Mouse (Mus musculus): ENCODE data around the gene Dnajb1. TPM values are rescaled to one million over a fixed set of nuclear protein-coding genes. Genes with fewer than 3 reads are reported as not detected.
A peak's percentile ranks its signal among the peaks of the same experiment; 100 is the strongest.
"Not testable (repeated sequence)": the region's sequence is repeated elsewhere in the genome, so short reads cannot be mapped to it uniquely, and the experiment has no call there.

Dnajb1 gene
- total RNA-seq, 4 experiments from 2014 or later, result 3.6 to 7.9 (median 3.8) TPM

DNA sequence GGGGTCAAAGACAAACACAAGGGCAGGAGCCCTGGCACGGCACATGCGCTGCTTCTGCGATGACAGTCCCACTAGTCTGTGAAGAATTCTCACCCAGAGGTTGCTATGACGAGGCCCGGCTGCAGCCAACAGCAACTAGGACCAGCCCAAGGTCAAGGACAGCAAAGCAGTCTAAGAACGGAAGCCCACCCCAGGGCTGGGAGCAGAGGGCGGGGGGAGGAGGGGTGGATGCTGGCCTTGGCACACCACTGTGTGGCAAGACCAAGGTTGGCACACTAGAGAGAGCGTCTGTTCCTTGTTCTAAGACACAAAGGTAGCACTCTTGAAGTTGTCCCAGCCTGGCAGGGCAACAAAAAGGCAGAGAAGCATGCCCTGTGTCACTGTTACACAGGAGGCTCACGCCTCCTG, 30.6 kb upstream of the Dnajb1 start:
- DNase-seq (ENCODE audit: low spot score in 2 of 2), result no peak

DNA sequence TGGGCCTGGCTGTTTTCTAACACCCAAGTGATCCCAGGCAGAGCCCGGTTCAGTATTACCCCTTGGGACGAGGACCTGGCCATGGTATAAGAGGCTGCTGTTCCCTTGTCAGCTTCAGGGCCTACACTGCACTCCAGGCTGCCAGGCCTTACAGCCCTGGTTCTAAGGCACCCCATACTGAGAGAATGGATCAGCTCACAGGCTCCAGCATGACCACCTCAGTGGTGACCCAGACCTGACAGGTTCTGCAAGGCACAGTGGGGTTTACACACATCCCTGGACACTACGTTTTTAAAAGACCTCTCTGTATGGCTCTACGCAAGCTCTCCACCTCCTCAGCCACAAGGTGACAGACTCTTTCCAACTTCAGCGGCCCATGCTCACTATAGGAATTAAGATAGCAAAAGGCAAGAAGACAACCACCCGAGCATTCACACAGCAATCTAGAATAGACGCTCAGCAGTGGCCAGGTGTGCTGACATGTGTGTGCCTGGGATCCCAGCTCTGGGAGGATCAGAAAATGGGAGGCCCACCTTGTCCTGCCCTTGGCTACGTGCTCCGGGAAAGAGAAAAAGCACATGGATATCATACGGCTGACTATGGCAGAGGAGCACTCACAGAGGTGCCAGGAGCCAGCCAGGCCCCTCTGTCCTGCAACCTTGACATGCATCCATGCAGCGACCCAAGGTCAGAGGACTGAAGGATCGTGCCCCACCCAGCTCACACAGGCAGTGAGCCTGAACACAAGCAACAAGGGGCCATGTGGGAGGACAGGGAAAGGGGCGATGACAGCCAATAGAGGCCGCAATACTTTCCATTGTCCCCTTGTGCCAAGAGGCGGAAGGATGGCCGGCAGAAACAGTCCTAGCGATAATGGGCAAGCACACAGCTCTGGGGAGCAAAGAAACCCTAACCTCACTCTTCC, 29.6 kb upstream of the Dnajb1 start:
- no peak for DNase-seq (ENCODE audit: low spot score in 2 of 2)

DNA sequence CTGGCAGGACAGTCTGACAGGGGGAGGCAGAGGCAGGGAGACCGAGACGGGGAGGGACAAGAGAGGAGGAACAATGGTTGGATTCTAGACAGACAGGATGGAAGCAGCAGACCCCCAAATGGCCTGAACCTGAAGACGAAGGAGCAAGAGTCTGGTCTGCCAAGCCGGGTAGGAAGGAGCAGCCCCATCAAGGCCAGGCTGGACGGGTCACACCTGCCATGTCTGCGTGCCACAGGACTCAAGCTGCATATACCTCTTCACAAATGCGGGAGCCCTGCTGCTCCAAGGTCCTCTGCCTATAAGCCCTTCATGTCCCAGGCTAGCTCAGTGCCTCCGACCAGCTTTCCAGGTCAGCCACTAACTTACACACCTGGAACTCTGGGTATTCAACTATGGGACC, 28.3 kb upstream of the Dnajb1 start:
- DNase-seq (ENCODE audit: low spot score in 2 of 2), result no peak

DNA sequence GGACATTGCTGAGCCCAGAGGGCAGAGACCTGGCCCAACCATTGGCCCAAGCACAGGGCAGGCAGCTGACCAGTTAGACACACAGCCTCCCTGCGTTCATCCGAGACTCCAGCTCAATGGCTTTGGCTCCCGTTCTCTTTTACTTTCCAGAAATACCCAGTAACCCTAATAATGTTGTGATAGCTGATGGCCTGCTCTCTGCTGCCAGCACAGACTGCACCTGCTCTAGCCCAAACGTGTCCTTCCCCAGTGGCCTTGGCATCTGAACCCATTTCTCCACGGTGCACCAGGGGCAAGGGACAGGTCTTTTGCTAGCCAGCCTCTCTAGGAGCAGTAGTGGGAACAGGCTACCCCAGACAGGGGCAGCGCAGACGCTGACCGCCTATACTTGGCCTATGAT, 27.2 kb upstream of the Dnajb1 start:
- DNase-seq (ENCODE audit: low spot score in 2 of 2), result peak in 1 of 2 experiments; percentile 58

DNA sequence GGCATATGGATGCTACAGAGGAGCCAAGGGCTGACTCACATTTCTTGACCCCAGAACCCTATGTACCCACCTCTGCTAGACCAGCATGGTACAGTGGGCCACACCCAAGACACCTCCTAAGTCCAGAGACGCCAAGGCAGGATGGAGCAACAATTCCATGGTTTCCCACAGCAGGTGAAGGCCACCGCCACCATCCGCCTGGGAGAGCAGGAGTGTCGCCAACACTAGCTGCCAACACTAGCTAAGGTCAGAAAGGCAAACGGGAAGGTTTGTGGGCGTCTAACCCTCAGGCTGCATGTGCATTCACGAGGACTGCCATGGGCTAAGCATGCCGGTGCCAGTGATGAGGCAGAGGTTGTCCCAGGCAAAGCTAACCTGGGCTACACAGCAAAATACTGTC, 25.8 kb upstream of the Dnajb1 start:
- DNase-seq (ENCODE audit: low spot score in 2 of 2), result no peak

DNA sequence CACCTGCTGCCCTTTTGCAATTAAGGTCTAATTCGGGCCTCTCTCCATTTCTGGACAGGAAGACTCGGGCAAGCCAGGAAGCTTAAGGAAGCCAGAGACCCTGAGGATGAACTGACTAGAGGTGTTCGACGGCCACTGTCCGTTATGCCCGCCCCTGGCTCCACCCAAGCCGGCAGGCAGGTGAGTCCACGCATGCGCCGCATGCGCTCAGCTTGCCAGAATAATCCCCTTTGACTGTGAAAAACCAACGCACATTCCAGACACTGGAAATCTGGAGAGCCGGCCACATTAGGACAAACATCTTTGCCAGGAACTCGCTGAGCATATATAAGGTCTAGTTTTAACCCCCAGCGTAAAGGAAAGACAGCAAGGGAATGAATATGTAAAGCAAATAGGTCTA, 24.8 kb upstream of the Dnajb1 start:
- DNase-seq (ENCODE audit: low spot score in 2 of 2), result no peak

DNA sequence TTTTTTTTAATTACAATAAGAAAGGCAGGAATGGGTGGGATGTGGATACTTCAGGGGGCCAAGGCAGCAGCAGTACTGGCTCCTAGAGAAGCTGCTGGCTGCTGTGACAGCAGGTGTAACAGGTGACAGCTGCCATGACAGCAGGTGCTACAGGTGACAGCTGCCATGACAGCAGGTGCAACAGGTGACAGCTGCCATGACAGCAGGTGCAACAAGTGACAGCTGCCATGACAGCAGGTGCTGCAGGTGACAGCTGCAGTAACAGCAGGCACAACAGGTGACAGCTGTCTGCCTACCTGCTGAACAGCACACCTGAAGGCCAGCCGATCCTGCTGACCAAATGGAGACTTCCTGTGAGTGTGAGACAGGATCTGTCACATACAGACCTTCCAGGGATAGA, 23.2 kb upstream of the Dnajb1 start:
- no peak for DNase-seq (ENCODE audit: low spot score in 2 of 2)

DNA sequence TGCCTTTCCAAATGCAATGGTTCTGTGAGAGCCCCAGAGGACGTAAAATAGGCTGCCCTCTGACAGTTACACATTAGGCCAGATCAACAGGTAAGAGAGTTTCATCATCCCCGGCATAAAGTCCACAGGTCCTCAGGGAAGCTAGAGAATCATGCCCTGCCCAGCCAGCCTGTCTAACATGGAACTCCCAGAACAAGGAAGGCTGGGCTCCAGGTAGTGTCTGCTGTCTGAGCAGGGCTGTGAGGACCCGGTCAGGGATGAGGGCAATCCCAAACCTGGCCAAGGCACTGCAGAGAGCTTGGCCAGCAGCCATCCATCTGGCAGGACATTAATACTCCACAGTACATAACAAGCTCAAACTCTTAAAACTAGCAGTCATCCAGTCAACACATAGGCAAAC, 22.7 kb upstream of the Dnajb1 start:
- DNase-seq (ENCODE audit: low spot score in 2 of 2), result no peak

DNA sequence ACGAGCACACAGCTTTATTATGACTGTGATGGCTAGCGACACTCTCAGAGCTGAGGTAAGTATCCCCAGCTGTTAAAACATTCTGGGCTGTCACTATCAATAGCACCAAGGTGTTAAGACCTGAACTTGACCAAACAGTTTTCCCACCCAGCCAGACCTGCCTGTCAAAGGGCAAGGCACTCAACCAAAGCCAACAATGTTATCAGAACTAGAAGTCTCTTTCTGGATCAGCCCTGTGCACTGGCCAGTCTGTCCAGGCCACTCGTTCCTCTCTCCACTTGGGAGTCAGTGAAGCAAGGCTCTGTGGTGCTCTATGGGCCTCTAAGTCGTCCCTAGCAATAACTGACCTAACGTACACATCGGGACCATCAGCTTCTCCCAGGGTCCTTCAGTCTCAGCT, 20.3 kb upstream of the Dnajb1 start:
- no peak for DNase-seq (ENCODE audit: low spot score in 2 of 2)

DNA sequence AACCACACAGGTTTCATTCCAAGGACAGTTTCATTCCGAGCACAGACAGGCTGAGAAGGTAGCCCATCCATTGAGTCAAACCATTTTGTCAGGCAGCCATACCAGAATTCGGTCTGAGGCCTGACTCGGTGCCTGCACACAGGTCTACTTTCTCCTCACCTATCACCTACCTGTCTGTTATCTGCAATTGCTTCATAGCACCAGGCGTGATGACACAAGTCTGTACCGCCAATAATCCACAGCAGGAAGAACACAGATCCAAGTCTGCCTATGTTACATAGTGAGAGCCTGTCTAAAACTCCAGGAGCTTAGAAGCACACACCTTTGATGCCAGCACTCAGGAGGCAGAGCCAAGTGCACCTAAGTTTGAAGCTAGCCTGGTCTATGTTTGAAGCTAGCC, 19.1 kb upstream of the Dnajb1 start:
- DNase-seq (ENCODE audit: low spot score in 2 of 2), result no peak

DNA sequence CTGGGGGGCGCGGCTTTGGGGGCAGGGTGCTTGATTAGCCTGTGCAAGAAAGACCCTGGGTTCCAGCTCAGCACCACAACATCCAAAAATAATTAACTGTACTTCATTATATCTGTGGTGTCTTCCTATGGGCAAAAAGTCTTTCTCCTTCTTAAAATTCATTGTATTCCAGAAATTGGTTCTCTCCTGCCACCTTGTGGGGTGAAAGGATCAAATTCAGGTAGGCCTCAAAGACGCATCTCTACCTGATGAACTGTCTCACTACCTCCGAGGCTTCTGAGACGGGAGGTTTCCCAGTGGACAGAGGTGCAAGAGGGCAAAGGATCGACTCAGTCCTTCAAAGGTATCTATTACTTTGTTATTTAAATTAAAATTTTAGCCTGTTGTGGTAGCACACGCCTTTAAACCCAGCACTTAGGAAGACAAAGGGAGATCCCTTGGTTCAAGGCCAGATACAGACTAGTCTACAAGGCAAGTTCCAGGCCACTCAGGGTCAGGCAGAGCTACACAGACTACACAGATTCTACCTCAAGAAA, 17.4 kb upstream of the Dnajb1 start:
- no peak for DNase-seq (ENCODE audit: low spot score in 2 of 2)

DNA sequence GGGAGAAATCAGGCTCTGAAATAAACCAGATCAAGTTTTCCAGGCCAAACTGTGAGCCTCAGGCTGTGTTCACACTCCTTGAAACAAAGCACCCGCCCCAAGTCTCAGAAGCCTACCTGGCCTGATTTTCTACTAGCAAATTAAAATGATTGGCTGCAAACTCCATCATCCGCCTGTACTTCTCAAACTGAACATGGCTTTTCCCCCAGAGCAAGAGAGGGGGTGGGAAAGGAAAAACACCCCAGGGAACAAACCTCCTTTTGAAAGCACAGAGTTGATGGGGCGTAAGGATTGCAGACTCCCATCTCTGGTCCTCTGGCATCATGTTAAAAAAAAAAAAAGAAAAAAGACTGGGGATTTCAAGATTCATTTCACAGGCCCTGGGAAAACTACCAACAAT, 15.3 kb upstream of the Dnajb1 start:
- DNase-seq (ENCODE audit: low spot score in 2 of 2), result no peak

DNA sequence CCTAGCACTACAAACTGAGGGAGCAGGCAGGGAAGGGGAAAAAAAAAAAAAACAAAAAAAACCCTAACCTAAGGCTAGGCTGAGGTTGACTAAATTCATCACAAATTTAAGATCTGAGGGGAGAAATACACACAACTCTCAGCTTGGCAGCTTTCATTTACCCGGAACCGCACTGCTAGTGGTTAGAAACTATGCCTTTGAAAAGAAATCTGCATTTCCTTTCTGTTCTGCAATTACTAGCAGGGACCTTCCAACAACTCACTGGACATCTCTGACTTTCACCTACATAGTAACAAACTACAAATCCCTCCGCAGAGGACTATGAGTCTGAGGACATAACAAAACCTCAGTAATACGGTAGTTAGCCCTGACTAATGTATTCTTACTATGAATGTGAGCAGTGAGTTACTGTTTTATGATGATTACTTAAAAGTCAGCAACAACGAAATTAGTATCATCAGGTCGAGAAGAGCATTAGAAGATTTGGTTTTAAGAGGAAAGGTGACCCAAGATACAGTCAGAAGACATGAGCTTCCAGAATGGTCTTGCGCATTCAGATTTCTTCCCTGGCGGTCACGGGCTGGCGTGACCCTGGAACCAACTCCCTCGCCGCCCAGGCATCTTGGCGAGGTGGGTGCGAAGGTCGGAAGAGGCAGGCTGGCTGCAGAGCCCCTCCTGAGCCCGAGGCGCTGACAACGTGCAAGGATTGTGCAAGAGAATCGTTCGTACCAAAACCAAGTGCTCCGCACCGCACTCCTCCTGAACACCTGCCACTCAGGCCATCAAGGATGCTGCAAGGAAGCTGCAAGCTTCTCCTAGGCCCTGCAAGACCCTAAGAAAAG, 14.4 kb upstream of the Dnajb1 start:
- DNase-seq (ENCODE audit: low spot score in 2 of 2), result no peak

DNA sequence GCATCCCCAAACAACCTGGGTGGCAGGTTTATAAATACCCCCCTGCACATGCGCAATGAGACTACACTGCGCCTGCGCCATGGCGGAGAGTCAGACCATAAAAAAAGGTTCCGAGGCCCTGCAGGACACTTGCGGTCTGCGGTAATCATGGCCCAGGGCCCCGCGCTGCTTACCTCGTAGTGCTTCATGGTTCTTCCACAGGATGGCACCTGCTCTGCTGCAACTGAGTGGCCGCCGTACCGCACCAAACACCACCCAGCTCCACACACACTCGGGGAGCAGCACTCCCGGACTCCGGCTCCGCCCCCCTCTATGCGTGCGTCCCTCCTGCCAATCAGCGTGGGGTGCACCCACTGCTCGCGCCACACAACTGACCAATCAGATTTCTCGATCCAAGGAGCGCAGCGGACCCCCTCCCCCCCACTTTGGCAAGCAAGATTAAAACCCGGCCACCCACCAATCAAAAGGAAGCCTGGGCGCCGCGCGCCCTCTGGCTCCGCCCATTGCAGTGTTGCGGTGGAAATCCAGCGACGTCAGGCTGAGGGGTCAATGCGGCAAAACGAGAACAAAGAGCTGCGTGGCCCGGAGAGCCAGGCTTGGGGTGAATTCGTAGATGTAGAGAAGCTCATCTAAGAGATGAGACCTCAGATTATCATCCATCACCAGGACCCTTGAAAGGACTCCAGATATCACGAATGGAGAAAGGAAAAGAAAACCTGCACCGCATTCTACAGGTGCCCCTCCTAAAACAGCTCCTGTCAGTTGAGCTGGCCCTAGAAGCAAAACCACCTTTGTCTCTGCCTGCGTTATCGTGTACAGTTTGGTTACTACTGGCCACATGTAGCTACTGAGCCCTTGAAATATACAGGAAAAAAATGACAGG, 13.6 kb upstream of the Dnajb1 start:
- DNase-seq (ENCODE audit: low spot score in 2 of 2), result peak; percentile 94 to 95

DNA sequence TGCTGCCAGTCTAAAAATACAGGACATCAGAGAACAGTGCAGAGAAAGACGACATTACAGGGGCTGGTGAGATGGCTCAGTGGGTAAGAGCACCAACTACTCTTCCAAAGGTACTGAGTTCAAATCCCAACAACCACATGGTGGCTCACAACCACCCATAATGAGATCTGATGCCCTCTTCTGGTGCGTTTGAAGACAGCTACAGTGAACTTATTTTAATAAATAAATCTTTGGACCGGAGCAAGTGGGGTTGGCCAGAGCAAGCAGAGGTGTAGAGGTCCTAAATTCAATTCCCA, 13.0 kb upstream of the Dnajb1 start:
- DNase-seq (ENCODE audit: low spot score in 2 of 2), result not testable (repeated sequence)

DNA sequence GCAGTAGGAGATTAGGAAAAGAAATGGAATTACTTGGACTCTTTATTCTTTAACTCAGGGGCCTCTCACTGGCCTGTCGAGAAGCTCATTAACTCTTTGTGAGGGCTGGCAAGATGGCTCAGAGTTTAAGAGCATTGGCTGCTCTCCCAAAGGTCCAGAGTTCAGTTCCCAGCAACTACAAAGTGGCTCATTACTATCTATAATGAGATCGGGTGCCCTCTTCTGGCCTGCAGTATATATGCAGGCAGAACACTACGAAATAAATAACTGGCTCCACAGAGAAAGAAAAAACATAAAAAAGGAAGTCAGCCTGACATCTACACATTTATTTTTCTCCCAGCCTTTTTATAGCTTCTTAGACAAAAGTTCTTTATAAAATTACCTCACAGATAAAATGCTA, 11.6 kb upstream of the Dnajb1 start:
- no peak for DNase-seq (ENCODE audit: low spot score in 2 of 2)

DNA sequence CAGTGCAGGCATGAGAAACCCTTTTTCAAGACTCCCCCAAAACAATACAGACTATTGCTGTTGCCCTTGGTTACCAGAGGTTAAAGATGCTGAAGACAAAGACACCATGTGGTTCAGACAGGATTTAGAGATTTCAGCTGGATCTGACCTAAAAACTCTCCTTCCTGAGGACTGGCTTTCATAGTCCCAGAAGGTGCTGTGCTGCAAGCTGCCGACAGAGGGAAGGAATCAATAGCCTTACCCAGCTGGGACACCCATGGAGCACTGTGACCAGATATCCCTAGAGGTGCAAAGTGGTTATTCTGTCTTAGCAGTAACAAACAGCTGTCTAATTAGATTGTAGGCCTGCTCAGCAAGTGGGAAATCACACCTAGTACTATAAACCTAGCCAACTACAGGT, 9.8 kb upstream of the Dnajb1 start:
- DNase-seq (ENCODE audit: low spot score in 2 of 2), result no peak

DNA sequence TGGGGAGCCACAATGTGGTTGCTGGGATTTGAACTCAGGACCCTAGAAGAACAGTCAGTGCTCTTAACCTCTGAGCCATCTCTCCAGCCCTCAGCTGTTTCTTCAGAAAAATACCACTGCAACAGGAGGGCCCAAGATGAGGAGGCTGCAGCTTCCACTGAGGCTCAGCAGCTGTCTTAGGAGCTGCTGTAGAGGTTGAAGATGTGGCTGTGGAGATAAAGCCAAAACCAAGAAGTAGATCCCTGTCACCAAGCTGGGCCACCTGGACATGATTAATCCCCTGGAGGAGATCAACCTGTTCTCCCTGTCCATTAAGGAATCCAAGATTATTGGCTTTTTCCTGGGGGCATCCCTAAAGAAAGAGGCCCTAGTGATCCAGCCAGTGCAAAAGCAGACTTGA, 8.2 kb upstream of the Dnajb1 start:
- DNase-seq (ENCODE audit: low spot score in 2 of 2), result no peak

DNA sequence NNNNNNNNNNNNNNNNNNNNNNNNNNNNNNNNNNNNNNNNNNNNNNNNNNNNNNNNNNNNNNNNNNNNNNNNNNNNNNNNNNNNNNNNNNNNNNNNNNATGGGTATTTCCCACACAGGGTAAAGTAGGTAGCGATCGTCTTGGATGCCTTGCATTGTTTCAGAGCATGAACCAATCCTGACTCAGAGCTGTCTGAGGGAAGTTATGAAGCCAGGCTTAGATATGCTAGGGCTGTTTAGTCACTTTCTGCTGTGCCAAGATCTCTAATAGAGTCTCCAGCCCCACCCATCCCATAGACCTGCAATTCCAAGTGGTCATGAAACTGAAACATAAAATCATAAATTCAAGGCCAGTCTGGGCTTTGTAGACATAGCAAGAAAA, 5.4 kb upstream of the Dnajb1 start:
- DNase-seq (ENCODE audit: low spot score in 2 of 2), result no peak

DNA sequence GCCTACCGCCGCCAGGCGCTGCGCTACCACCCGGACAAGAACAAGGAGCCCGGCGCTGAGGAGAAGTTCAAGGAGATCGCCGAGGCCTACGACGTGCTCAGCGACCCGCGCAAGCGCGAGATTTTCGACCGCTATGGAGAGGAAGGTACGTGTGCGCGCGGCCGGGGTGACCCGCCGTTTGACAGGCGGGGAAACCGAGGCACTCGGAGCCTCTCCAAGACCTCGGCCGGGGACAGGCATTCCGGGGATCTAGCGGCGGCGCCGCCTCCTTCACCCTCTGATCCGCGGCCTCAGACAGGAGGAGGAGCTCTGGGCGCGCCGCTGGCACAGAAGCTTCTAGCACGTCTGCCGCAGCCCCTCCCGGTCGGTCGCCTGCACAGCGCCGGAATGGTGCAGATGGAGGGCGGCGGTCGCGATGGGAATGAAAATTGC, 421 bp downstream of the Dnajb1 start:
- DNase-seq (ENCODE audit: low spot score in 2 of 2), result peak; percentile 70 to 73

DNA sequence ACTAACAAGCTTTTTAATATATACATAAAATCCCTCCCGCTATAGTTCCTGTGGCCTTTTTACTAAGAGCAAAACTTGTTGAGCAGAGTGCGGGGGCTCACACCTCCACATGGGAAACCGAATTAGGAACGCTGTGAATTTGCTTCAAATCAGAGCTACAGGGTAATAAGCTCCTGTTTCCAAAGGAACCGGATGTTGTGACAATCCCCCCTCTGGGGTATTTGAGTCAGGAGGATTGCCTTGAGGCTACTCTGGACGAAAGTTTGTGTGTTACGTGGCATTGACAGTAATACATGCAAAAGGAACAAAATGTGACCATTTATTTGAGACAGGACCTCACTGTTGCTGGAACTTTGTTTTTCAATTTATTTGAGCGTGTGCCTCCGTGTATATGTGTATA, 1.1 kb downstream of the Dnajb1 start:
- DNase-seq (ENCODE audit: low spot score in 2 of 2), result no peak

All from gastrocnemius, adult 8-10 months (tissue).